Mouse (Mus musculus): ENCODE measurements around the gene Gm17079. TPM values are rescaled to one million over a fixed set of nuclear protein-coding genes. Genes with fewer than 3 reads are reported as not detected.
"Not testable (repeated sequence)": the region's sequence is repeated elsewhere in the genome, so short reads cannot be mapped to it uniquely, and the experiment has no call there.

Gm17079 gene
- not detected in 2 replicates for polyA plus RNA-seq (2015; fragmentation: Nextera tagmentation; extraction: Ambion mirVana)

DNA sequence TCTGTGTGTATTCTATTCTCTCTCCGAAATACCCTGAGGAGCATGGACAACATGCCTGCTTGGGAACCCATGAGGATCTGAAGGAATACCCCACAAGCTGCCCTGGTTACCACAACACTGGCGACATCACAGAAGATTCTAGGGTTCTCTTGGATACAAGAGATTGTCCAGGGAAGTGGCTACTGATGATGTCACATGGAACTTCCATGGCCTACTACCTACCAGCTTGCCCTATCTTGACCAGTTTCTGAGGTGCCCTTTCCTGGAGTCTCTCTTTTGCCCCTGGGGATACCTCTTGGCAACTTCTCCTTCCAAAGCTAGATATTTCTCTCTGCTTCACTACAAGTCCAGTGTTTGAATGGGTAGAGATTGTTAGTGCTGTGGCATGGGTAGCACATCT is at the start of gene Gm17079:
Gm17079 (minus strand) TSS at position 101 of the 400 bp plus-strand sequence.
- DNase-seq (ENCODE audit: low spot score), result not testable (repeated sequence)

GRCm38 (mm10) chr14:51740347-51741170 is 45.3 kb upstream of the Gm17079 start:
- DNase-seq (ENCODE audit: low spot score), result no peak

GRCm38 (mm10) chr14:51739150-51739993 is 44.1 kb upstream of the Gm17079 start:
- no peak for DNase-seq (ENCODE audit: low spot score)

DNA sequence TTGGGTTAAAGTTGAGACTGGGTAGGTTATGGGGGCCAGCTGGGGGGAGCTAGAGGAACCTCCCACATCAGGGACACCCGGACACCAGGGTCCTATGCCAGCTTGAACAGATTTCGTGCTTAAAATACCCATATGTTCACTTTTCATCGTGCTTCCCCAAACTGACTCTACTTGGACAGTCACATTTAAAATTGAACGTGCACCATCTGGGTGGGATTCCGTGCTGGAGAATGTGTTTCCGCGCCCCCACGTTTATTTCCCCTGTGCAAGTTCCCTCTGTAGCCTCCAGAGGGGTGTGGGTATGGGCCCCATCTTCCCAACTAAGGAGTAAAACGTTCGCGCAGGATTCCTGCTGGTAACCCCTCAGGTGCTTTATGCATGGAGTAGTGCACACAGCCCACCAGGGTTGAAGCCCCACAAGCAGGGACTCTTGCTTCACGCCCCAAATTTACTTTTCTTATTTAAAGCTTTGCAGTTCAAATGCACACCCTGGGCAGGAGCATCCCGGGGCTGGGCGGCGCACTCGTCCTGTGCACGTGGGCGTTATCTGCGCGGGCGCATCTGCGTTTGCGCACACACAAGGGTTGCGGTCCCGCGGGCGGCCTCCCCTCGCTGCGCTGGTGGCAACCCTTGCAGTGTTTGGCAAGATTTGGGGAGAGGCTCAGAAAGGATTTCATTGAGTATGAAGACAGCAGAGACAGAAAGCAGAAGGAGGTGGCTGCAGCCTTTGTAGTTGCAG is 43.3 kb upstream of the Gm17079 start:
- DNase-seq (ENCODE audit: low spot score), result no peak

DNA sequence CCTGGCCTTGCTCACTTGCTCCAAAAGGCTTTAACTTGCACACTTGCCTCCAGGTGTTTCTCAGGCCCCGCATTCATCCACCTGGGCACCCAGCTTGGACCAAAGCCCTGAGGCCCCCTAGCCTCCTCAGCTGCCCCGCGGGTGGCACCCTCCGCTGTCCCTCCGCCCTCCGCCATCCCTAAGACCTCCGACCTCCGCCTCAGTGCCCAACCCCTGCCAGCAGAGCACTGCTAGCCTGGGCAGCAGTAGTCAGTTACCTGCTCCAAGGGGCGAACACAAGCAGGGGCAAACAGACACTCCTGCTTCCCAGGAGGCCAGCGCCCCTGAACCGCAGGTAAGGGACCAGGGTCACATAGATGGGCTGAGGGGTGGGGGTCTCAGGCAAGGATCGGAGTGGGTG is 42.7 kb upstream of the Gm17079 start:
- no peak for DNase-seq (ENCODE audit: low spot score)

DNA sequence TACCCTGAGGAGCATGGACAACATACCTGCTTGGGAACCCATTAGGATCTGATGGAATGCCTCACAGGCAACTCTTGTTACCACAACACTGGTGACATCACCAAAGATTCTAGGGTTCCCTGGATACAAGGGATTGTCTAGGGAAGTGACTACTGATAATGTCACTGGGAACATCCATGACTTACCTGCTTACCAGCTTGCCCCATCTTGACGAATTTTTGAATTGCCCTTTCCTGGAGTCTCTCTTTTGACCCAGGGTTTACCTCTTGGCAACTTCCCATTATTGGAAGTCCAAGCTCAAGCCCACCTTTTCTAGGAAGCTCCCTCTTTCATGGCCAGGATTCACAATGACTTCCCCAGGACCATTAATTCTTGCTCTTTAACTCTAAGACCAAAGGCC is 21.8 kb upstream of the Gm17079 start, which contains the start of gene Gm5800:
Gm5800 (minus strand) TSS at position 101 of the 400 bp plus-strand sequence.
- no peak for DNase-seq (ENCODE audit: low spot score)

GRCm38 (mm10) chr14:51677269-51677668 is 18.0 kb downstream of the Gm17079 start:
- DNase-seq (ENCODE audit: low spot score), result no peak

Other genes with a start within 250 kb of the Gm17079 start
- gene Vmn2r89, start 243.6 kb downstream of the Gm17079 start, polyA plus RNA-seq (2015; fragmentation: Nextera tagmentation; extraction: Ambion mirVana), result not detected in 2 replicates
- gene Gm5622, start 142.7 kb downstream of the Gm17079 start, polyA plus RNA-seq (2015; fragmentation: Nextera tagmentation; extraction: Ambion mirVana), result 0.18 TPM in 1 of 2 replicates, not detected in the other
- gene Gm17175, start 121.4 kb downstream of the Gm17079 start, polyA plus RNA-seq (2015; fragmentation: Nextera tagmentation; extraction: Ambion mirVana), result not detected in 2 replicates
- gene Gm17174, start 103.3 kb downstream of the Gm17079 start, polyA plus RNA-seq (2015; fragmentation: Nextera tagmentation; extraction: Ambion mirVana), result not detected in 2 replicates
- gene Gm17078, start 84.2 kb downstream of the Gm17079 start, polyA plus RNA-seq (2015; fragmentation: Nextera tagmentation; extraction: Ambion mirVana), result not detected in 2 replicates
- gene Gm4181, start 59.8 kb downstream of the Gm17079 start, polyA plus RNA-seq (2015; fragmentation: Nextera tagmentation; extraction: Ambion mirVana), result not detected in 2 replicates
- not detected in 2 replicates for gene Gm5800, start 21.7 kb upstream of the Gm17079 start, polyA plus RNA-seq (2015; fragmentation: Nextera tagmentation; extraction: Ambion mirVana)
- 7.3 and 8.0 TPM in 2 replicates for gene Ang4, start 78.1 kb upstream of the Gm17079 start, polyA plus RNA-seq (2015; fragmentation: Nextera tagmentation; extraction: Ambion mirVana)
- not detected in 2 replicates for gene AY358078, start 104.6 kb upstream of the Gm17079 start, polyA plus RNA-seq (2015; fragmentation: Nextera tagmentation; extraction: Ambion mirVana)
- gene Ear6, start 158.2 kb upstream of the Gm17079 start, polyA plus RNA-seq (2015; fragmentation: Nextera tagmentation; extraction: Ambion mirVana), result 0.24 and 0.47 TPM in 2 replicates
- gene Mettl17, start 189.4 kb upstream of the Gm17079 start, polyA plus RNA-seq (2015; fragmentation: Nextera tagmentation; extraction: Ambion mirVana), result 41.9 and 50.0 TPM in 2 replicates
- 0.14 and 0.26 TPM in 2 replicates for gene Slc39a2, start 197.4 kb upstream of the Gm17079 start, polyA plus RNA-seq (2015; fragmentation: Nextera tagmentation; extraction: Ambion mirVana)
- 14.8 and 16.6 TPM in 2 replicates for gene Ndrg2, start 218.7 kb upstream of the Gm17079 start, polyA plus RNA-seq (2015; fragmentation: Nextera tagmentation; extraction: Ambion mirVana)
- not detected in 2 replicates for gene Tppp2, start 223.0 kb upstream of the Gm17079 start, polyA plus RNA-seq (2015; fragmentation: Nextera tagmentation; extraction: Ambion mirVana)
- not detected in 2 replicates for gene Rnase13, start 227.3 kb upstream of the Gm17079 start, polyA plus RNA-seq (2015; fragmentation: Nextera tagmentation; extraction: Ambion mirVana)

Data from thymus, postnatal 0 days (tissue).